Mouse (Mus musculus) gastrocnemius, postnatal 36 days (tissue): Measurements from ENCODE around the gene Lef1. TPM values are rescaled to one million over a fixed set of nuclear protein-coding genes. Genes with fewer than 3 reads are reported as not detected.

Source experiments
- DNase-seq, 2 experiments: peaks; one replicate each; pipeline ENCODE4 v3.0.0; 2022
- intact Hi-C: fragments of 180-260 bp; cut with DNase I; formaldehyde crosslinking; loops from one replicate; pipeline ENCODE4 v1.15.1; 2025
- total RNA-seq, 2 experiments: library from RNA; stranded (reverse); gene quantifications; 2 replicates each; pipeline ENCODE4 v1.2.3; 2021

The Lef1 gene
- total RNA-seq, 2 experiments from 2014 or later: 0.32 to 1.1 TPM

DNA sequence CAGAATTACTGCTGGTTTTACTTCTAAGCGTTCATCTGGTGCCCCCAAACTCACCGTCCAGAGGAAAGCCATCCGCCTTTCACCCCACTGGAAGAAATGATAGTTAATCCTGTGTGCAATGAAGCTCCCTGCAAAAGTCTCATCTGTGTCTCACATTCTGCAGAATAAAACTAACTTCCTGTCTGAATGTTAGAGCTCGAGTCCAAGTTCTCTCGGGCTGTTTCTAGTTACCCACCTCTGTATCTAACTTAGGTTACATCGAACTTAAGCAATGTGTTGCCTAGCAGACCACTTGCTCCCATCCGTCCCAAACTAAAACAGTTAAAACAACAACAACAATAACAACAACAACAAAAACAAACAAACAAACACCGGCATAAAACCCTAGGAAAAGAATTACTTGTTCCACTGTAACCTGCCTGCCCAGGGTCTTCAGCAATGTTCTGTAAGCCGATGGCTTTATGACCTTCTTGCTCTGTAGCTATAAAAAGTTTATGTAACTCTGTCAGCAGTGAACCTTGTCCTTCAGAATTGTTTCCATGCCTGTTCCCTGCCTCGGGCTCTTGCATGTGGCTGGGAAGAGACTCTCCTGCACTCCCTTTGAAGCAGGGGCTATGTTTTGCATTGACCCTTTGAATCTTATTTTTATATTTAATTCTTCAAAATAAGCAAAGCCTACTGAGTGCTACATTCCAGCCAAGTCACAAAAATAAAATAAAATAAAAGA lies 162.3 kb downstream of the Lef1 start:
- intact Hi-C loops: no loop called here
- no peak for DNase-seq

Other genes starting within 250 kb of the Lef1 start
- 100 to 1,000 TPM; 176 to 189 TPM for gene Hadh, start 161.6 kb downstream of the Lef1 start, total RNA-seq
- gene Cyp2u1, start 192.8 kb downstream of the Lef1 start, total RNA-seq: 10 to 100 TPM; 11.1 to 11.6 TPM